Mouse (Mus musculus) limb, embryonic 11.5 days (tissue): ENCODE data around the gene Ammecr1. TPM values are rescaled to one million over a fixed set of nuclear protein-coding genes. Genes with fewer than 3 reads are reported as not detected.

Experiments
- ATAC-seq: fragments of 200-750 bp; cut with Nextera tagmentation; 2 replicates; pipeline ENCODE4 v1.8.0; 2017; ENCODE audit warnings: low read depth; ENCODE audit not compliant: insufficient number of reproducible peaks, low FRiP score, low TSS enrichment
- DNase-seq: peaks from one replicate; pipeline ENCODE4 v3.0.0-alpha.2; 2015; ENCODE audit warnings: low spot score
- H3K27ac ChIP-seq: fragments of 300-500 bp; sonication (generic); replicated peaks from 2 replicates; pipeline ENCODE4 v1.5.1; 2014; ENCODE audit warnings: low read depth, mild to moderate bottlenecking, low read length
- H3K27me3 ChIP-seq: fragments of 300-500 bp; sonication (generic); 2 replicates; pipeline ENCODE4 v1.6.1; 2014; ENCODE audit warnings: mild to moderate bottlenecking, low read length, mixed read lengths; ENCODE audit not compliant: control insufficient read depth, insufficient read depth
- H3K36me3 ChIP-seq: fragments of 300-500 bp; sonication (generic); 2 replicates; pipeline ENCODE4 v1.6.1; 2014; ENCODE audit warnings: mild to moderate bottlenecking, low read length, moderate library complexity, mixed read lengths; ENCODE audit not compliant: control insufficient read depth, insufficient read depth
- H3K4me1 ChIP-seq: fragments of 300-500 bp; sonication (generic); 2 replicates; pipeline ENCODE4 v1.6.1; 2014; ENCODE audit warnings: low read length, mixed read lengths; ENCODE audit not compliant: control insufficient read depth, insufficient read depth
- H3K4me2 ChIP-seq: fragments of 300-500 bp; sonication (generic); 2 replicates; pipeline ENCODE4 v1.6.1; 2014; ENCODE audit warnings: low read depth, mild to moderate bottlenecking, moderate library complexity; ENCODE audit not compliant: severe bottlenecking
- H3K4me3 ChIP-seq: fragments of 300-500 bp; sonication (generic); 2 replicates; pipeline ENCODE4 v1.5.1; 2014; ENCODE audit warnings: low read depth, low read length
- H3K9ac ChIP-seq: fragments of 300-500 bp; sonication (generic); 2 replicates; pipeline ENCODE4 v1.6.1; 2014; ENCODE audit warnings: mild to moderate bottlenecking, low read length
- H3K9me3 ChIP-seq: fragments of 300-500 bp; sonication (generic); 2 replicates; pipeline ENCODE4 v1.6.1; 2016; ENCODE audit warnings: low read length; ENCODE audit not compliant: control insufficient read depth
- WGBS: fragments of 180-500 bp; shearing (Covaris S2); extraction: QIAGEN DNeasy Blood & Tissue Kit; methylation state at CpG from one replicate; pipeline ENCODE4 v1.1.7; 2014; 5-methylcytosine and 5-hydroxymethylcytosine counted together
- polyA plus RNA-seq: library from polyadenylated mRNA; unstranded; fragments of >200 nt; fragmentation: Nextera tagmentation; extraction: Ambion mirVana; gene quantifications from 2 replicates; pipeline ENCODE4 v1.2.1, GENCODE M21; 2014

Gene Ammecr1
- polyA plus RNA-seq, 1 experiment from 2014 or later, result 15.5 TPM

- Histone ChIP-seq H3K4me3 (no peak overlapping the region), H3K4me1 (no peaks in the 10 kb centered on the region), H3K9ac (no peak overlapping the region), H3K4me2 (no peak overlapping the region), H3K9me3 (no peaks in the 10 kb centered on the region), H3K27me3 (peaks cover 2% of the 10 kb centered on the region; the same call in 1 of the 2 replicates), H3K36me3 (no peaks in the 10 kb centered on the region), H3K27ac (no peak overlapping the region)
- ATAC-seq (no peak), DNase-seq (no peak)
- WGBS, result 64% methylated on average over 6 of the region's 6 CpGs
These were observed 17.1 kb upstream of the Ammecr1 start for GRCm38 (mm10) chrX:142983638-142984037.

DNA sequence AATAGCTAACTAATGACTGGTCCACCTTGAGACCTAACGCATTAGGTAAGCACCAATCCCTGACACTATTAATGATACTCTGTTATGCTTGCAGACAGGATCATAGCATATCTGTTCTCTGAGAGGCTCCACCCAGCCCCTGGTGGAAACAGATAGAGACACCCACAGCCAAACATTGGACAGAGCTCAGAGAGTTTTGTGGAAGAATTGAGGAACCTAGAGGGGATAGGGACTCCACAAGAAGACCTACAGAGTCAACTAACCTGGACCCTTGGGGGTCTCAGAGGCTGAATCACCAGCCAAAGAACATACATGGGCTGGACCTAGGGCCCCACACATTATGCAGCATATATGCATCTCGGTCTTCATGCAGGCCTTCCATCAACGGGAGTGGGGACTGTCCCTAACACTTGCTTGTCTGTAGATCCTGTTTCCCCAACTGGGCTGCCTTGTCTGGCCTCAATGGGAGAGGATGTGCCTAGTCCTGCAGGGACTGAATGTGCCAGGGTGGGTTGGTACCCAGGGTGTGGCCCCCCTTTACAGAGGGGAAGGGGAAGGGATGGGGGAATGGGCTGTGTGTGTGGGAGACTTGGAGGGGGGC, 15.1 kb upstream of the Ammecr1 start:
- 99% methylated on average over 3 of the region's 3 CpGs for WGBS
- Histone ChIP-seq H3K27me3 (peaks cover 2% of the 10 kb centered on the region; the same call in 1 of the 2 replicates), H3K4me2 (no peak overlapping the region), H3K36me3 (no peaks in the 10 kb centered on the region), H3K4me3 (no peak overlapping the region), H3K9me3 (no peaks in the 10 kb centered on the region), H3K9ac (no peak overlapping the region), H3K4me1 (no peaks in the 10 kb centered on the region), H3K27ac (no peak overlapping the region)
- ATAC-seq (no peak), DNase-seq (no peak)

DNA sequence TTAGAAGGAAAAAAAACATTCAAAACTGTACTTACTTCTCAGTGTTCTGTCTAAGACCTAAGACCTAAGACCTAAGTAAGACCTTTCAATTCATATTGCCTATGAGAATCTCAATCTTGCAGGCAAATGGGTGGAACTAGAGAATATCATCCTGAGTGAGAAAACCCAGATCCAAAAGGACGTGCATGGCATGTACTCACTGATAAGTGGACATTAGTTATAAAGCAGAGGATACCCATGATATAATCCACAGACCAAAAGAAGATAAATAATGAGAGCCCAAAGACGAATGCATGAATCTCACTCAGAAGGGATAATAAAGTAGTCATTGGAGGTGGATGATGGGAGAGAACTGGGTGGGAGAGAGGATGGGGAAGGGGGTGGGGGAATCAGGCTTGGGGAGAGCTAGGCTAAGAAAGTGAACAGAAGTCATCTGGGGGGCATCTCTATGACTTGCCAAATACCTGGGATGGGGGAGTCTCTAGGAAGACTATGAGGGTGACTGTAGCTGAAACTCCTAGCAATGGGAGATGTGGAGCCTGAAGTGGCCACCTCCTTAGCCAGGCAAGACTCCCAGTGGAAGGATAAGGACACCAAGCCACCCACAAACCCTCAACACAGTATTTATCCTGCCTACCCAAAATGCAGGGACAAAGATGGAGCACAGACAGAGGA, 14.5 kb upstream of the Ammecr1 start:
- H3K27ac ChIP-seq, result no peak overlapping the region
- H3K4me3 ChIP-seq, result no peak overlapping the region
- no peak overlapping the region for H3K4me2 ChIP-seq
- WGBS, result 87% methylated on average over 2 of the region's 2 CpGs
- H3K9me3 ChIP-seq, result no peaks in the 10 kb centered on the region
- H3K9ac ChIP-seq, result no peak overlapping the region
- H3K36me3 ChIP-seq, result no peaks in the 10 kb centered on the region
- H3K4me1 ChIP-seq, result no peaks in the 10 kb centered on the region
- DNase-seq (no peak), ATAC-seq (no peak)
- H3K27me3 ChIP-seq, result peaks cover 2% of the 10 kb centered on the region; the same call in 1 of the 2 replicates

GRCm38 (mm10) chrX:142979224-142979623, 12.7 kb upstream of the Ammecr1 start:
- no peak for ATAC-seq
- no peaks in the 10 kb centered on the region for H3K4me1 ChIP-seq
- no peak overlapping the region for H3K4me3 ChIP-seq
- DNase-seq, result no peak
- 54% methylated on average over 4 of the region's 4 CpGs for WGBS
- peaks cover 5% of the 10 kb centered on the region; the same call in 1 of the 2 replicates for H3K27me3 ChIP-seq
- H3K4me2 ChIP-seq, result no peak overlapping the region
- no peak overlapping the region for H3K9ac ChIP-seq
- H3K9me3 ChIP-seq, result no peaks in the 10 kb centered on the region
- no peaks in the 10 kb centered on the region for H3K36me3 ChIP-seq
- H3K27ac ChIP-seq, result no peak overlapping the region

DNA sequence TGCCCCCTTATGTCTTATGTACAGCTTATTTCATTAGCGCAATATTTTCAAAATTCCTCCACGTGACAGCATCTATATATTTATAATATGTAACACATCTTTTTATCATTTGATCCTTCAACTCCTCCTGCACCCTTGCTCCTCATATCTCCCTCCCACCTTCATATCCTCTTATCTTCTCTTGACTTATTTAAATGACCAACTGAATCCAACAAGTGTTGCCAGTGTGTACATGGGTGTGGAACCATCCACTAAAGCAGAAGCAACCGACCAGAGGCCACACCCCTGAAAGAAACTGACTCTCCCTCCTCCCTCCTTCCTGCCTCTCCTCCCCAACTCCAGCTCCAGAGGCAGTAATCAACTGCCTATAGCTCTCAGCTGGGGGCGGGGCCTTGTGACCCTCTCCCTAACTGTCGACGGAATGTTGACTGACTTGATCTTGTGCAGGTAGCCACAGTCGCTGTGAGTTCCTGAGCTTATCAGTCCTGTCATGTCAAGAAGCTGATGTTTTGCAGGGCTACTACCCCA, 6.0 kb upstream of the Ammecr1 start:
- Histone ChIP-seq H3K4me1 (no peaks in the 10 kb centered on the region), H3K27ac (no peak overlapping the region), H3K36me3 (no peaks in the 10 kb centered on the region), H3K9ac (no peak overlapping the region), H3K4me3 (no peak overlapping the region), H3K9me3 (no peaks in the 10 kb centered on the region), H3K4me2 (no peak overlapping the region), H3K27me3 (peaks cover 6% of the 10 kb centered on the region; the same call in 1 of the 2 replicates)
- ATAC-seq, result no peak
- no peak for DNase-seq
- 49% methylated on average over 7 of the region's 7 CpGs for WGBS

GRCm38 (mm10) chrX:142971759-142972158, 5.2 kb upstream of the Ammecr1 start:
- no peaks in the 10 kb centered on the region for H3K9me3 ChIP-seq
- no peaks in the 10 kb centered on the region for H3K4me1 ChIP-seq
- H3K9ac ChIP-seq, result no peak overlapping the region
- H3K4me2 ChIP-seq, result no peak overlapping the region
- H3K27me3 ChIP-seq, result peaks cover 6% of the 10 kb centered on the region; the same call in 1 of the 2 replicates
- H3K4me3 ChIP-seq, result no peak overlapping the region
- H3K27ac ChIP-seq, result no peak overlapping the region
- H3K36me3 ChIP-seq, result no peaks in the 10 kb centered on the region
- ATAC-seq (no peak), DNase-seq (no peak)
- 85% methylated on average over 3 of the region's 3 CpGs for WGBS

GRCm38 (mm10) chrX:142967067-142967466, 539 bp upstream of the Ammecr1 start:
- Histone ChIP-seq H3K27me3 (peaks cover 9% of the 10 kb centered on the region; the same call in 1 of the 2 replicates), H3K4me2 (peak overlapping the region; percentile 33), H3K9ac (no peak overlapping the region; the same call in 1 of the 2 replicates), H3K4me3 (no peak overlapping the region), H3K9me3 (no peaks in the 10 kb centered on the region), H3K4me1 (no peaks in the 10 kb centered on the region), H3K27ac (no peak overlapping the region), H3K36me3 (no peaks in the 10 kb centered on the region)
- WGBS, result 43% methylated on average over 7 of the region's 7 CpGs
- ATAC-seq (no peak), DNase-seq (no peak)

- H3K36me3 ChIP-seq, result no peaks in the 10 kb centered on the region
- H3K27me3 ChIP-seq, result peaks cover 9% of the 10 kb centered on the region; the same call in 1 of the 2 replicates
- ATAC-seq (peak; percentile 38; the same call in 1 of the 2 replicates), DNase-seq (peak; percentile 20)
- H3K4me3 ChIP-seq, result peak overlapping the region; percentile 68
- H3K9me3 ChIP-seq, result no peaks in the 10 kb centered on the region
- H3K4me1 ChIP-seq, result no peaks in the 10 kb centered on the region
- peak overlapping the region; percentile 51 for H3K4me2 ChIP-seq
- H3K27ac ChIP-seq, result no peak overlapping the region
- H3K9ac ChIP-seq, result peak overlapping the region; percentile 85
- 23% methylated on average over 23 of the region's 23 CpGs for WGBS
These were observed 1.1 kb downstream of the Ammecr1 start for GRCm38 (mm10) chrX:142965236-142966007.
